Mouse (Mus musculus): ENCODE measurements around the gene Olfr623. TPM values are rescaled to one million over a fixed set of nuclear protein-coding genes. Genes with fewer than 3 reads are reported as not detected.

The Olfr623 gene
- not detected in 2 replicates for polyA plus RNA-seq (2015; fragmentation: Nextera tagmentation; extraction: Ambion mirVana)

DNA sequence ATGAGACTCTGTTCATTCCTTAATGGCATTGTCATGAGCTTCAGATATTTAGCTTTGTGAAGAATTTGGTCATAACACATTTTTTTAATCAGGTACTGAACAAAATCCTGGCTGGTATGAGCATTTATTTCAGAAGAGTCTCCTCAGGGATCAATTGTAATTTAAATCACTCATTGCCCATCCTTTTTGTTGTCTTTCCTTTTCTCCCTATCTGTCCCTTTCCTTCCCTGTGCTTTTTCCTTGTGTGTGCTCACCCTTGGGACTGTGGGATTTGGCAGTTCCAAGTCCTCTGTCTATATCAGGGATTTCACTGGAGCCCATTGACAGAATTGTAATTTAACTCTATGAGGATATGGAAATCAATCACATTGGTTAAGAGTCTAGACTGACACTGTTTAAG, at the start of gene Olfr623:
Olfr623 (minus strand) TSS at position 101 of the 400 bp plus-strand sequence.
- H3K9me3 ChIP-seq (replicated peaks) = no peaks in the 10 kb centered on the region
- H3K27me3 ChIP-seq = no peaks in the 10 kb centered on the region
- no peaks in the 10 kb centered on the region for H3K36me3 ChIP-seq (ENCODE audit: poor library complexity, severe bottlenecking)
- H3K4me2 ChIP-seq = no peak within 1 kb of the TSS
- no peak within 1 kb of the TSS for H3K4me3 ChIP-seq
- no peak within 1 kb of the TSS for H3K9ac ChIP-seq
- no peak for ATAC-seq
- H3K27ac ChIP-seq = no peak within 1 kb of the TSS
- H3K4me1 ChIP-seq = no peaks in the 10 kb centered on the region

GRCm38 (mm10) chr7:103712024-103712423, 48.5 kb upstream of the Olfr623 start:
- 38% methylated on average over 2 of the region's 2 CpGs for WGBS
- H3K4me3 ChIP-seq = no peak overlapping the region
- no peaks in the 10 kb centered on the region for H3K27me3 ChIP-seq
- H3K9me3 ChIP-seq (replicated peaks) = no peaks in the 10 kb centered on the region
- no peak overlapping the region for H3K27ac ChIP-seq
- H3K4me2 ChIP-seq = no peak overlapping the region
- ATAC-seq = no peak
- no peak overlapping the region for H3K9ac ChIP-seq
- H3K4me1 ChIP-seq = no peaks in the 10 kb centered on the region
- no peaks in the 10 kb centered on the region for H3K36me3 ChIP-seq (ENCODE audit: poor library complexity, severe bottlenecking)

DNA sequence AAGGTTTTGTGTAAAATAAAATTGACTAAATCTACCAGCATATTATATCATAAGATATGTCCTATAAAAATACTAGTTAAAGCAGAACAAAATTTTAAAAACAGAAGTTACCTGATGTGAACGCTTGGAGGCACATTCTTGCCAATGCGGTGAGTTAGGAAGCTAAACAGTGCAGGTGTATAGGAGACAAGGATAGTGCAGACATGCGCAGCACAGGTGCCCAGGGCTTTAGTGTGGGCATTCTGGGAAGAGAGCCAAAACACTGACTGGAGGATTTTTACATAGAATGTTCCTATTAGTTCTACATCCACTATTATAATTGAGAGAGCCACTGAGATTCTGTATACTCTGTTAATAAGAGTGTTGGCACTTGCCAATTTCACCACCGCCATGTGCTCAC, 36.0 kb upstream of the Olfr623 start:
- H3K36me3 ChIP-seq (ENCODE audit: poor library complexity, severe bottlenecking) = no peaks in the 10 kb centered on the region
- no peak overlapping the region for H3K4me3 ChIP-seq
- no peak overlapping the region for H3K9ac ChIP-seq
- 86% methylated on average over 4 of the region's 4 CpGs for WGBS
- H3K9me3 ChIP-seq (replicated peaks) = no peaks in the 10 kb centered on the region
- H3K27ac ChIP-seq = no peak overlapping the region
- H3K4me2 ChIP-seq = no peak overlapping the region
- H3K27me3 ChIP-seq = no peaks in the 10 kb centered on the region
- no peak for ATAC-seq
- H3K4me1 ChIP-seq = no peaks in the 10 kb centered on the region

- H3K9me3 ChIP-seq (replicated peaks) = no peaks in the 10 kb centered on the region
- no peak within 1 kb of the TSS for H3K4me2 ChIP-seq
- no peak within 1 kb of the TSS for H3K27ac ChIP-seq
- H3K4me3 ChIP-seq = no peak within 1 kb of the TSS
- no peaks in the 10 kb centered on the region for H3K4me1 ChIP-seq
- no peaks in the 10 kb centered on the region for H3K36me3 ChIP-seq (ENCODE audit: poor library complexity, severe bottlenecking)
- H3K9ac ChIP-seq = no peak within 1 kb of the TSS
- ATAC-seq = no peak
- H3K27me3 ChIP-seq = no peaks in the 10 kb centered on the region
Observed at GRCm38 (mm10) chr7:103682420-103682819, 18.9 kb upstream of the Olfr623 start, which contains the start of gene Olfr625-ps1. TSS of gene Olfr625-ps1 (plus strand) at chr7:103682720.

DNA sequence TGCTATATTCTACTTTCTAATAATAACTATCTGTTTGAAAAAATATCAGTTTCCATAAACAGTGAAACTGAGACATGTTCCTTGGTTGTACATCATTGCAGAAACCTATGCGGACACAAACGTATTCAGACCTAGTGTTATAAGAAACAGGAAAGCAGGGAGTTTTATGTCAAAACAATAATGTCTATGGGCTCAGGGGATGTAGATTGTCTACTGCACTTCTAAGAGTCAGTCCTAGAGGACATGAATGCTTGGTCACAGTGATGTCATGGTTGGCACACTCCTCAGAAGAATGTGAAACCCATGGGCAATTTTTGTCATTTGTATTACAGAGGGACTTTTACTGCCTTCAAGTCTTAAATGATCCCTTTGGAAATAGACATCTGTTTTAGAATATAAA, 7.6 kb upstream of the Olfr623 start, which contains the start of gene Olfr624:
Olfr624 (minus strand) TSS at position 101 of the 400 bp plus-strand sequence.
- no peaks in the 10 kb centered on the region for H3K9me3 ChIP-seq (replicated peaks)
- ATAC-seq = no peak
- H3K27ac ChIP-seq = no peak within 1 kb of the TSS
- H3K4me1 ChIP-seq = no peaks in the 10 kb centered on the region
- no peaks in the 10 kb centered on the region for H3K36me3 ChIP-seq (ENCODE audit: poor library complexity, severe bottlenecking)
- no peaks in the 10 kb centered on the region for H3K27me3 ChIP-seq
- H3K4me2 ChIP-seq = no peak within 1 kb of the TSS
- no peak within 1 kb of the TSS for H3K4me3 ChIP-seq
- WGBS = 97% methylated on average over 2 of the region's 2 CpGs
- H3K9ac ChIP-seq = no peak within 1 kb of the TSS

GRCm38 (mm10) chr7:103644070-103644469, 19.4 kb downstream of the Olfr623 start:
- Histone ChIP-seq H3K9me3 (replicated peaks) (no peaks in the 10 kb centered on the region), H3K36me3 (ENCODE audit: poor library complexity, severe bottlenecking) (no peaks in the 10 kb centered on the region), H3K9ac (no peak overlapping the region), H3K4me3 (no peak overlapping the region), H3K4me1 (no peaks in the 10 kb centered on the region), H3K27me3 (no peaks in the 10 kb centered on the region), H3K27ac (no peak overlapping the region), H3K4me2 (no peak overlapping the region)
- WGBS = 90% methylated on average over 4 of the region's 4 CpGs
- no peak for ATAC-seq

DNA sequence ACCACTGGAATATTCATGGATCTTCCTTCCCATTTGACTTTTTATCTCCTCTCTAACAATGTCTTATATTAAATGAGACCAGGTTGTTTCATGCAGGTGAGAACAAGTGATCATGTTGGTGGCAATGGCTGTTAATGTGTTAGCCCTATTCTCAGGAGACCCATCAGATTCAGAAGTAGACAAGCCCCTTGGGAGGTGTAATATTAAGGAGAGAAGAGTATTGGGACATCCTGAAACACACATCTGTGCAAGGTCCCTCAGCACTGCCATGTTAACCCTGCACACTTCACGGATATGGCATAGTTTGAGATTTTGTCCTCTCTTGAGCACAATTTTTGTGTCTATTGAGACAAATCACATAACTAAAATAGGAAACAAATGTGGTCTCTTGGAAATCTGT, 20.9 kb downstream of the Olfr623 start, which contains the start of gene Olfr622:
Olfr622 (minus strand) TSS at position 101 of the 400 bp plus-strand sequence.
- Histone ChIP-seq H3K27me3 (no peaks in the 10 kb centered on the region), H3K9me3 (replicated peaks) (no peaks in the 10 kb centered on the region), H3K27ac (no peak within 1 kb of the TSS), H3K36me3 (ENCODE audit: poor library complexity, severe bottlenecking) (no peaks in the 10 kb centered on the region), H3K4me2 (no peak within 1 kb of the TSS), H3K4me1 (no peaks in the 10 kb centered on the region), H3K9ac (no peak within 1 kb of the TSS), H3K4me3 (no peak within 1 kb of the TSS)
- no peak for ATAC-seq
- 86% methylated on average over 1 of the region's 1 CpGs for WGBS

- no peaks in the 10 kb centered on the region for H3K36me3 ChIP-seq (ENCODE audit: poor library complexity, severe bottlenecking)
- H3K4me1 ChIP-seq = no peaks in the 10 kb centered on the region
- no peak for ATAC-seq
- H3K27ac ChIP-seq = no peak overlapping the region
- no peaks in the 10 kb centered on the region for H3K9me3 ChIP-seq (replicated peaks)
- H3K9ac ChIP-seq = no peak overlapping the region
- H3K4me2 ChIP-seq = no peak overlapping the region
- H3K27me3 ChIP-seq = no peaks in the 10 kb centered on the region
- no peak overlapping the region for H3K4me3 ChIP-seq
Observed at GRCm38 (mm10) chr7:103636795-103637194, 26.7 kb downstream of the Olfr623 start.

DNA sequence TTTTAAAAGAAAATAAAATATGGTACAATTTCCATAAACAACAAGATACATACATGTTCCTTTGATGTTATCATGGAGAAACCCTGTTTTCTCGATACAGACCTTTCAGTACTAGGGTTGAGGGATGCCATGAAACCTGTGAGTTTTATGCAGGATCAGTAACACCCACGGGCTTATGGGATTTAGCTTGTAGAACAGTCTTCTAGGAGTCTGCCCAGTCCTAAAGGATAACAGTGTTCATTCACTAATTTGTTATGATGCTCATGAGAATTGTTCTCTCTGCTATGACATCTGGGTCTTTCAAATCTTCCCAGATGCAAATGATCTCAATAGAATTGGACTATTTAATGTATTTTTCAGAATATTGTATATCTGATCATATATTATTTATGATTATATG, 51.1 kb downstream of the Olfr623 start, which contains the start of gene Olfr620:
Olfr620 (minus strand) TSS at position 101 of the 400 bp plus-strand sequence.
- ATAC-seq = no peak
- 88% methylated on average over 2 of the region's 2 CpGs for WGBS
- Histone ChIP-seq H3K9ac (no peak within 1 kb of the TSS), H3K27ac (no peak within 1 kb of the TSS), H3K9me3 (replicated peaks) (no peaks in the 10 kb centered on the region), H3K4me3 (no peak within 1 kb of the TSS), H3K27me3 (no peaks in the 10 kb centered on the region), H3K36me3 (ENCODE audit: poor library complexity, severe bottlenecking) (no peaks in the 10 kb centered on the region), H3K4me2 (no peak within 1 kb of the TSS), H3K4me1 (no peaks in the 10 kb centered on the region)

Other genes with a start within 250 kb of the Olfr623 start
- gene Usp17lc, start 248.6 kb downstream of the Olfr623 start, polyA plus RNA-seq (2015; fragmentation: Nextera tagmentation; extraction: Ambion mirVana) = not detected in 2 replicates
- not detected in 2 replicates for gene Olfr605, start 218.3 kb downstream of the Olfr623 start, polyA plus RNA-seq (2015; fragmentation: Nextera tagmentation; extraction: Ambion mirVana)
- not detected in 2 replicates for gene Olfr606, start 214.7 kb downstream of the Olfr623 start, polyA plus RNA-seq (2015; fragmentation: Nextera tagmentation; extraction: Ambion mirVana)
- gene Olfr607, start 199.5 kb downstream of the Olfr623 start, polyA plus RNA-seq (2015; fragmentation: Nextera tagmentation; extraction: Ambion mirVana) = not detected in 2 replicates
- gene Olfr608, start 193.8 kb downstream of the Olfr623 start, polyA plus RNA-seq (2015; fragmentation: Nextera tagmentation; extraction: Ambion mirVana) = not detected in 2 replicates
- not detected in 2 replicates for gene Olfr609, start 165.6 kb downstream of the Olfr623 start, polyA plus RNA-seq (2015; fragmentation: Nextera tagmentation; extraction: Ambion mirVana)
- gene Olfr610, start 151.6 kb downstream of the Olfr623 start, polyA plus RNA-seq (2015; fragmentation: Nextera tagmentation; extraction: Ambion mirVana) = not detected in 2 replicates
- not detected in 2 replicates for gene Olfr611, start 142.9 kb downstream of the Olfr623 start, polyA plus RNA-seq (2015; fragmentation: Nextera tagmentation; extraction: Ambion mirVana)
- not detected in 2 replicates for gene Olfr612, start 121.0 kb downstream of the Olfr623 start, polyA plus RNA-seq (2015; fragmentation: Nextera tagmentation; extraction: Ambion mirVana)
- gene Olfr613, start 115.6 kb downstream of the Olfr623 start, polyA plus RNA-seq (2015; fragmentation: Nextera tagmentation; extraction: Ambion mirVana) = not detected in 2 replicates
- not detected in 2 replicates for gene Olfr615, start 107.6 kb downstream of the Olfr623 start, polyA plus RNA-seq (2015; fragmentation: Nextera tagmentation; extraction: Ambion mirVana)
- gene Olfr616, start 94.6 kb downstream of the Olfr623 start, polyA plus RNA-seq (2015; fragmentation: Nextera tagmentation; extraction: Ambion mirVana) = not detected in 2 replicates
- gene Olfr617, start 90.6 kb downstream of the Olfr623 start, polyA plus RNA-seq (2015; fragmentation: Nextera tagmentation; extraction: Ambion mirVana) = not detected in 2 replicates
- not detected in 2 replicates for gene Olfr618, start 73.6 kb downstream of the Olfr623 start, polyA plus RNA-seq (2015; fragmentation: Nextera tagmentation; extraction: Ambion mirVana)
- gene Olfr619, start 63.1 kb downstream of the Olfr623 start, polyA plus RNA-seq (2015; fragmentation: Nextera tagmentation; extraction: Ambion mirVana) = not detected in 2 replicates
- not detected in 2 replicates for gene Olfr620, start 51.2 kb downstream of the Olfr623 start, polyA plus RNA-seq (2015; fragmentation: Nextera tagmentation; extraction: Ambion mirVana)
- gene Olfr622, start 21.0 kb downstream of the Olfr623 start, polyA plus RNA-seq (2015; fragmentation: Nextera tagmentation; extraction: Ambion mirVana) = not detected in 2 replicates
- 0.03 TPM in 1 of 2 replicates, not detected in the other for gene Olfr624, start 7.5 kb upstream of the Olfr623 start, polyA plus RNA-seq (2015; fragmentation: Nextera tagmentation; extraction: Ambion mirVana)
- not detected in 2 replicates for gene Olfr625-ps1, start 19.0 kb upstream of the Olfr623 start, polyA plus RNA-seq (2015; fragmentation: Nextera tagmentation; extraction: Ambion mirVana)
- not detected in 2 replicates for gene Olfr243, start 51.0 kb upstream of the Olfr623 start, polyA plus RNA-seq (2015; fragmentation: Nextera tagmentation; extraction: Ambion mirVana)
- gene Olfr628, start 66.7 kb upstream of the Olfr623 start, polyA plus RNA-seq (2015; fragmentation: Nextera tagmentation; extraction: Ambion mirVana) = not detected in 2 replicates
- not detected in 2 replicates for gene Olfr629, start 81.2 kb upstream of the Olfr623 start, polyA plus RNA-seq (2015; fragmentation: Nextera tagmentation; extraction: Ambion mirVana)
- not detected in 2 replicates for gene Olfr630, start 93.6 kb upstream of the Olfr623 start, polyA plus RNA-seq (2015; fragmentation: Nextera tagmentation; extraction: Ambion mirVana)
- gene Olfr69, start 107.9 kb upstream of the Olfr623 start, polyA plus RNA-seq (2015; fragmentation: Nextera tagmentation; extraction: Ambion mirVana) = not detected in 2 replicates
- not detected in 2 replicates for gene Olfr68, start 116.0 kb upstream of the Olfr623 start, polyA plus RNA-seq (2015; fragmentation: Nextera tagmentation; extraction: Ambion mirVana)
- gene Olfr67, start 128.1 kb upstream of the Olfr623 start, polyA plus RNA-seq (2015; fragmentation: Nextera tagmentation; extraction: Ambion mirVana) = not detected in 2 replicates
- gene Hbb-bt, start 150.3 kb upstream of the Olfr623 start, polyA plus RNA-seq (2015; fragmentation: Nextera tagmentation; extraction: Ambion mirVana) = 960 and 1,191 TPM in 2 replicates
- gene Hbb-bs, start 164.4 kb upstream of the Olfr623 start, polyA plus RNA-seq (2015; fragmentation: Nextera tagmentation; extraction: Ambion mirVana) = 1,844 and 2,278 TPM in 2 replicates
- gene Hbb-bh2, start 176.8 kb upstream of the Olfr623 start, polyA plus RNA-seq (2015; fragmentation: Nextera tagmentation; extraction: Ambion mirVana) = not detected in 2 replicates
- 32.1 and 81.1 TPM in 2 replicates for gene Hbb-bh1, start 179.5 kb upstream of the Olfr623 start, polyA plus RNA-seq (2015; fragmentation: Nextera tagmentation; extraction: Ambion mirVana)
- gene Hbb-y, start 189.5 kb upstream of the Olfr623 start, polyA plus RNA-seq (2015; fragmentation: Nextera tagmentation; extraction: Ambion mirVana) = 3,762 and 4,630 TPM in 2 replicates
- gene Olfr66, start 222.6 kb upstream of the Olfr623 start, polyA plus RNA-seq (2015; fragmentation: Nextera tagmentation; extraction: Ambion mirVana) = not detected in 2 replicates
- gene Olfr64, start 230.8 kb upstream of the Olfr623 start, polyA plus RNA-seq (2015; fragmentation: Nextera tagmentation; extraction: Ambion mirVana) = not detected in 2 replicates
- gene Olfr65, start 239.8 kb upstream of the Olfr623 start, polyA plus RNA-seq (2015; fragmentation: Nextera tagmentation; extraction: Ambion mirVana) = not detected in 2 replicates